Mouse (Mus musculus) spleen, adult 2 months (tissue): ENCODE results near the gene Scgb2b11. TPM values are rescaled to one million over a fixed set of nuclear protein-coding genes. Genes with fewer than 3 reads are reported as not detected.
"Not testable (repeated sequence)": the region's sequence is repeated elsewhere in the genome, so short reads cannot be mapped to it uniquely, and the experiment has no call there.

Source experiments
- DNase-seq, 2 experiments: peaks; one replicate each; pipeline versions ENCODE4 v3.0.0 to v3.0.0-alpha.2; 2012 to 2021; ENCODE audit warnings: low spot score in 2 of 2, low read depth in 1 of 2
- H3K27ac ChIP-seq: fragments of 200-500 bp; 2 replicates; pipeline ENCODE4 v1.5.1; 2012; ENCODE audit warnings: low read length, inconsistent platforms; ENCODE audit not compliant: insufficient read depth
- H3K27me3 ChIP-seq: fragments of 200-500 bp; 2 replicates; pipeline ENCODE4 v1.6.1; 2012; ENCODE audit warnings: mild to moderate bottlenecking, moderate library complexity, low read length, inconsistent platforms; ENCODE audit not compliant: control insufficient read depth, insufficient read depth
- H3K36me3 ChIP-seq: fragments of 200-500 bp; 2 replicates; pipeline ENCODE4 v1.6.1; 2012; ENCODE audit warnings: mild to moderate bottlenecking, low read length, inconsistent platforms; ENCODE audit not compliant: control insufficient read depth, insufficient read depth
- H3K4me1 ChIP-seq: fragments of 200-500 bp; 2 replicates; pipeline ENCODE4 v1.6.1; 2011; ENCODE audit warnings: inconsistent platforms; ENCODE audit not compliant: control insufficient read depth, insufficient read depth, insufficient read length
- H3K4me3 ChIP-seq: fragments of 200-500 bp; 2 replicates; pipeline ENCODE4 v1.5.1; 2011; ENCODE audit warnings: mild to moderate bottlenecking, inconsistent platforms; ENCODE audit not compliant: insufficient read depth, insufficient read length; ENCODE audit errors: extremely low read depth
- WGBS: fragments of 180-500 bp; shearing (Covaris S2); methylation state at CpG from one replicate; pipeline ENCODE4 v1.1.7; 2018; 5-methylcytosine and 5-hydroxymethylcytosine counted together
- polyA plus RNA-seq: library from polyadenylated mRNA; depleted of rRNA; stranded (reverse); fragments of >200 nt; gene quantifications from 2 replicates; pipeline ENCODE4 v1.2.3, GENCODE M21; 2012; rRNA removed

Scgb2b11 gene
- not detected in 2 replicates for polyA plus RNA-seq

DNA sequence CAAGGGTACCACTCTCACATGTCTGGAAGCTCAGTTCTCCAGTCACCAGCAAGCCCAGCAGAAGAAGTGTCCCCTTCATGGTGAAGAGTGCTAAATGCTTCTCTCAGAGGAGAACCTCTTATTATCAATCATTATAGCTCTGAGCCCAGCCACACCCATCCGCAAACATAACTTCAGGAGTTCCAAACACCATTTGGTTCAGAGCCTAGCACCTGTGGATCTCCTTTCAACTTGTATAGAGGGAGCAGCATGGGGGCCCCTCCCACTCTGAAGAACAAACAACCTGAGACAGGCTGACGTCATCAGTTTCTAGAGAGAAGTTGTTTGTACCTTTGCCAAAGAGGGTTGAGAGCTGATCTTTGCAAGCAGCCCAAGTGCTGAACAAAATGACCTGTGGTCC lies at the start of gene Scgb2b11:
Gene Scgb2b11, minus strand, starts transcription at position 101 of the 400 bp plus-strand sequence.
- H3K4me3 ChIP-seq, DNase-seq, H3K4me1 ChIP-seq, H3K27me3 ChIP-seq, H3K36me3 ChIP-seq, H3K27ac ChIP-seq: not testable (repeated sequence)
- 91% methylated on average over 2 of the region's 2 CpGs for whole genome bisulfite sequencing

DNA sequence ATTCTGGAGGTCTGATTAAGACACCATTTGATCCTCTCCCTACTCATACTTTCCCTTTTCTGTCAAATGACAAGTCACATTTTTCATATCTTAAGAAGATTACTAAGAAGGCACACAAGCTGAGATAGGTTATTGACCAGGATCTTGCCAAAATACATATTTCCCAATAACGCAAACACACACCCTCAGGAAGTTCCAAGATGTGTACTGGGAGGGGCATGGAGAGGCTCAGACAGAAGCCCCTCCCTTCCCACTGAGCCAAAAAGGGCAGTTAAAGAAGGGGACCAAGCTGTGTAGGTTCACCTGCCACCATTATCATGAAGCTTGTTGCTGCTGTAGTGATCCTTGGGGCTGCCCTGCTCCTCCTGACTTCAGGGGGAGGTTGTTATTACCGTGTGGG lies 11.6 kb upstream of the Scgb2b11 start, which contains the start of gene Scgb1b11:
Gene Scgb1b11, plus strand, starts transcription at position 301 of the 400 bp plus-strand sequence.
- H3K36me3 ChIP-seq, DNase-seq, H3K4me3 ChIP-seq, H3K27me3 ChIP-seq, H3K4me1 ChIP-seq, H3K27ac ChIP-seq: not testable (repeated sequence)
- no CpG with 5 or more reads among the region's 2 CpGs for WGBS

Other genes starting within 250 kb of the Scgb2b11 start
- not detected in 2 replicates for gene Scgb1b10, start 110.3 kb downstream of the Scgb2b11 start, polyA plus RNA-seq
- gene Scgb1b11, start 11.7 kb upstream of the Scgb2b11 start, polyA plus RNA-seq = not detected in 2 replicates
- gene Scgb2b12, start 116.1 kb upstream of the Scgb2b11 start, polyA plus RNA-seq = not detected in 2 replicates
- not detected in 2 replicates for gene Scgb1b12, start 123.0 kb upstream of the Scgb2b11 start, polyA plus RNA-seq
- not detected in 2 replicates for gene Scgb1b29, start 230.4 kb upstream of the Scgb2b11 start, polyA plus RNA-seq